Mouse (Mus musculus): ENCODE measurements around the gene Rnase11.

Rnase11 gene

DNA sequence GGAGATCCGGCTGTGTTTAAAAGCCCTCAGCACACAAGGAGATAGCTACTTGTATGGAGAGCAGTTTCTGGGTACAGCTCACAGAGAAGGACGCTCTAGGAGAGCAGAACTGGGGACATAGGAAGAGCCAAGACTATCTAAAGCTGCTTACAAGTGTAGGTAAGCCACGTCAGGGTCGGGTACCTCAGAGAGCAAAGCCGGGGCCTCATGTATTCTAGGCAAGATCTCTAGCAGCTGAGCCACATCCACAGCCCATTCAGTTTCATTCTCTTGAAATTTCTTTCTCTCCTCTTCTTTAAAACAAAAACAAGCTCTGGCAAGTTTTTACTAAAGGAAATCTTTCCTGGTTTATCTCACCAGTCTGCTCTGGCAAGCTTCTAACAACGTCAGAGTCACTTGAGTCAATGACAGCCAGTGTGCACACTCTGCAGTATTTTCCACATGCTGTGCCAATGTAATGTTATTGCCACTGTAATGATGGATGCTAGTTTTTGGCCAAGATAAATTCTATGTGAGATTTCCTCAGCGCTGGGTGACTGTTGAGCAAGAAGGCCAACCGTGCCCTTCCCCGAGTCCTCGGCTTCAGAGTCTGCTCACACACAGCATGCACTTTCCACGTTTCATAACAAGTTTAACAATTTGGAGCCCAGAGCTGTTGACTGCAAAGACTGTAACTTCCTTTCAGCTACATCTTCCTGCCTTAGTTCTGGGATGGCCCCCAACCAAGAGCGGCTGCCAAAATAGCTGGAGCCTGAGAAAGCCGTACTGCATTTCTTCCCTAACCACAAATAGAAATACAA, 41.8 kb downstream of the Rnase11 start:
- no peak for DNase-seq

DNA sequence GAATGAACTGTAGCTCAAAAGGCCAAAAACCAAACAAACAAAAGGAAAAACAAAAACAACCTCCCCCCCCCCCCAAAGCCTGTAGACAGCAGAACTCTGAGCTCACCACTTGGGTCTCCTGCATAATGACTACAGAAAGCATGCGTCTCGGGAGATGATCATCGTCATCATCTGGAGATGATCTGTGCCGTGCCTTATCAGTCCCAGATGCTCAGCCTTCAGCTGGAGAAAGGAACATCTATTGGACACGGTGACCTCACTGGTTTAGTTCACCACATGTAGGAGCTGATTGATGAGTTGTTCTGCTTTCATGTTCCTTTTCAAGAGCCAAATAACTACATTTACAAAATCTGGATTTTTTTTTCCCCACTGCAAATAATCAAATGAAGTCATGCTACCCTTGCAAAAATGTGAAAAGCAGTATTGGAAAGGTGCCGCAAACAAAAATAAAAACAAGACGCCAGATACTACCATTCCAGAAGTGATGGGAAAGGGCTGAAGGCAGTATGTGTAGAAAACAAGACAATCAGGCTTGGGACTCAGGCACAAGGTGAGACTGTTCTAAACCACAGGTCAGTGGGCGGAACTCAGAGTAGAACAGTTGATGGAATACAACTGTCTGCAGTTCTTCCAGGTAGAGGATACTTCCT, 42.7 kb downstream of the Rnase11 start, which contains the start of gene Rnase10:
Rnase10 (plus strand) TSS at position 600 of the 650 bp plus-strand sequence.
- DNase-seq: no peak

Data from cerebellum, postnatal 36 days (tissue).